Mouse (Mus musculus) left cerebral cortex, postnatal 10 days (tissue): ENCODE measurements around the gene Btbd3. TPM values are rescaled to one million over a fixed set of nuclear protein-coding genes. Genes with fewer than 3 reads are reported as not detected.

Experiments used
- DNase-seq, 2 experiments: peaks; one replicate each; pipeline ENCODE4 v3.0.0; 2021 to 2022; ENCODE audit warnings: low spot score in 2 of 2, mixed read lengths in 1 of 2; ENCODE audit errors: extremely low spot score in 1 of 2
- intact Hi-C: fragments of 180-260 bp; cut with DNase I; formaldehyde crosslinking; loops from one replicate; pipeline ENCODE4 v1.15.1; 2025
- total RNA-seq, 2 experiments: library from RNA; stranded (reverse); gene quantifications; 2 replicates each; pipeline ENCODE4 v1.2.3; 2021

Gene Btbd3
- 10 to 100 TPM; 76.2 to 82.9 TPM for total RNA-seq

GRCm38 (mm10) chr2:138256411-138256810 is at the start of gene Btbd3:
Gene Btbd3, plus strand, starts transcription at chr2:138256565.
- intact Hi-C loops = no loop called here
- peak; percentile 87 to 96 for DNase-seq

GRCm38 (mm10) chr2:138215561-138215960 is 40.8 kb upstream of the Btbd3 start:
- peak in 1 of 2 experiments; percentile 79 for DNase-seq
- intact Hi-C loops = no loop called here

GRCm38 (mm10) chr2:138220269-138220668 is 36.1 kb upstream of the Btbd3 start:
- intact Hi-C loops = no loop called here
- DNase-seq = peak; percentile 12 to 19

GRCm38 (mm10) chr2:138232247-138232646 is 24.1 kb upstream of the Btbd3 start:
- intact Hi-C loops = no loop called here
- no peak for DNase-seq

DNA sequence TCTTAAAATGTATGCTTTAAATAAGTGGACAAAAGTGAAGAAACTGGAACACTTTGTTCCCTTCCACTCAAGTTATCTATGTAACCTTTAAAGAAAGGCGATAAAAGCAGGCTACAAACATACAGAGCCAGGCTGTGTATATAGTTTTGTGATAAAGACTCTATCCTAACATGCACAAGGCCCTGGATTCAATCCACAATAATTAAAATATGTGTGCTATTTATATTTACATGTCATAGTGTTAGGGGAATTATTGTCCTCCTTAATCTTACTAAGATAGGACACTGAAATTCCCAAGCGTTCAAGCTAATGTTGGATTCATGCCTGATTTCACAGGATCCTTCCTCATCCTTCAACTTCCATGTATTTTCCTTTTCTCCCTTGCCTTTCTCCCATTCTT is 20.2 kb upstream of the Btbd3 start:
- intact Hi-C loops = no loop called here
- DNase-seq = no peak

DNA sequence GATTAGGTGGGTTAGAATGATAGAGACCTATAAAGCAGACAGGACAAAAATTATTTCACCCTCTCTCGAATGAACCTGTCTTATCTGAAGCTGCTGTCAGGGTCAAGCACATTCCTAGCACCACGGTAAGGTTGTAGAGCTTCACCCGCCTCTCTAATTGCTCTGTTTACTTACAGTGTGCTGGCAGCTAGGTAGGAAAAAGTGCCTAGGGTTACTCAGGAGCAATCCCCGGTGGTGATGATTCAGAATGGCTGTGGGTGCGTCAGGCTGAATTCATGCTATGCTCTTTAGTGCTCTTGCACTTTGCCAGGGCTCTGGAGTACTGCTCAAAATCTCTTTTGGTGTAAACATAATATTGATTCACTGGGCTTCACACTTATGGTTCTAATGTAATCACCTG is 13.9 kb upstream of the Btbd3 start:
- no peak for DNase-seq
- intact Hi-C loops = no loop called here

- intact Hi-C loops = no loop called here
- DNase-seq = peak; percentile 44 to 82
Observed at GRCm38 (mm10) chr2:138245631-138246289, 10.6 kb upstream of the Btbd3 start.

DNA sequence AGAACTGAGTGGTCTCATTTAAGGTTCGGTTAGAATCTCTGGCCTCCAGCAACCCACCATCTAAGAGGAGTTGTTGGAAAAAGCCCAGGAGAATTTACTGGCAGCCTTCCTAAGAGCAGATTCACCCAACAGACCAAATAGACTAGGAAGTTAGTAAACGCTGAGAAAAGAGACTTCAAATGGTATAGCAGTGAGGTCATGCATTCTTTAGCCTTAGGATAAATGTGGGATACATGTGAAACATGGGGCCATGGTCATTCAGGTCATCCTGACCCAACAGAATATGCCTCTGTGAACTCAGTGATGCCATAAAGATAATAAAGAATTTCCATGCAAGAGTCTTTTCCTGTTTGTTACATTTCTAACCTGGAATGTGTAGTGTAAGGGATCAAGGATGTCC is 8.4 kb upstream of the Btbd3 start:
- no peak for DNase-seq
- intact Hi-C loops = no loop called here

GRCm38 (mm10) chr2:138256851-138257471 is 596 bp downstream of the Btbd3 start:
- peak in 1 of 2 experiments; percentile 63 for DNase-seq
- intact Hi-C loops = no loop called here

DNA sequence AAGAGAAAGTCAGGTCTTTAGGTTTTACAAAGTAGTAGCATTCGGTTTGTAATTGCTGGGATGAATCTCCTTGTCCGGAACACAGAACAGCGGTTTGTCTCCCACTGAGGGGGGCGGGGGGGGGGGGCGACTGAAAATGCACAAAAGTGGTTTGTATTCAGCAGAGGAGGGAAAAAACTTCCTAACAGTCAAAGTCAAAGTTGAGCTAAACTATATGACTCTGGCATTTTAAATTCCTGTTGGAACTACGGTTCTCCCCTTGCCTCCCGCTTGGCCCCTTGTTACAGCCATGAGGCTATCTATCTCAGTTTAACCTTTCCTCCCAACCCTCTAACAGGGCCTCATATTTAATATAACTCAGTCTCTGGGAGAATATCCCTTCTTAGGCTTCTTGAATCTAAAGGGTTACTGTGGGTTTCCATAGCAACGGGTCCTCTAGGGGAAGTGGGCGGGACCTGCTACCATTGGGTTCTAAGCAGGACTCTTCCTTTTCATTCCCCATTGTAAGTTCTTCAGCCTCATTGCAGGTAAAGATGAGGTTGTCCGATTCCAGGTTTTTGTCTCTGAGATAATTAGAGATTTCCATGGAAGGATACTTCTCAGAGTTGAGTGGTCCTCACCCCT is 1.4 kb downstream of the Btbd3 start:
- DNase-seq = peak; percentile 58 to 63
- intact Hi-C loops = no loop called here

DNA sequence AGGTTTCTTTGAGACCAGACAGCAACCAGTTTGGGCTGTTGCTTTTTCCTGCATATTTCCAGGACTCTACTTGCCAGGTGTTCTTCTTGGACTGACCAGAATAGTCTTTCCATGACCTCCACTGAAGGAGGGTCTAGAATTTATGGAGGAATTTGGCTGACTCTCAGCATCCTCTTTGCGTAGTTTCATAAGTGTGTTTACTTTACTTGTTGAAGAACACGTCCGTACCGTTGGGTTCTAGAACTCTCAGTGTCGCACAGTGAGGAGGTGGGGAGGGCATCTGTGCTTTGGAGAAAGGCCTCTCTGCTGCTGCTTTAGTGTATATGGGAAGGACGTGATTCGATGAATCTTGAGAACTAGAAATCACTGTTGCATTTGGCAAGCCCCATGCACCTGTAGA is 4.8 kb downstream of the Btbd3 start:
- DNase-seq = no peak
- intact Hi-C loops = no loop called here

DNA sequence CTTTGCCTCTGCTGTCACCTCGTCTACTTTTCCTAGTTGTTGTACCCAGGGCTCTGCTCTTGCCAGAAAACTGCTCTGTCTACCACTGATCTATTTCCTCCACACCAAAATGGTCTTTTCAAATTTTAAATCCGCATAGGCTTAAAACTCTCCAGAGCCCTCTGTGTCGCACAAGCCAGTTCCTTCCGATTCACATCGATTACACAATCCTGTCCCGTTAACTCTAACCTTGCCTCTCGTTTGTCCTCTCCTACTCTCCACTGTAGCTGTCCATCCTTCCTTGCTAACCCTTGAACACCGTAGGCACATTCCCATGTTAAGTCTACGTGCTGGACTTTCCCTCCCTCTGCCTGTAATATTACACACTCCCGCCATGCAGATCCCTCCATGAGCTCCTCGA is 6.5 kb downstream of the Btbd3 start:
- no peak for DNase-seq
- intact Hi-C loops = no loop called here

- peak in 1 of 2 experiments; percentile 62 for DNase-seq
- intact Hi-C loops = no loop called here
Observed at GRCm38 (mm10) chr2:138265356-138266005, 9.1 kb downstream of the Btbd3 start.

DNA sequence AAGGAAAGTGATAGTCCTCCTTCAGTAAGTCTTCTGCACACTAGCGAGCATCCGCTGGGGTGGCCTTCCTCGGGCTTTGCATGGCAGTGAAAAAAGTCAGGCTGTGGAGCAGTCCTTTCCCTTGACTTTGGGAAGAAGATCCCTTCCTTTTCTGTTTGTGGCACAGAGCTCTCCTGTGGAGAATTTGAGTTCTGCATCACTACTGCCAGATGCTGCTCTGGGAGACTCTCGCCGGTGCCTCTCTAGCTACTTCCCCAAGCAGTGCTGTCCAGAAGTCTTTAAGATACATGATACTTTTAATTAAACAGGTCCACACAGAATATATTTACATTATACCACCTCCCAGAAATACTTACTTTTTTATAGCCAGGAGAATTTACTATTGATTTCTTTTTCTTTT is 10.3 kb downstream of the Btbd3 start:
- intact Hi-C loops = no loop called here
- DNase-seq = no peak

- DNase-seq = no peak
- intact Hi-C loops = no loop called here
Observed at GRCm38 (mm10) chr2:138267852-138268513, 11.6 kb downstream of the Btbd3 start.

DNA sequence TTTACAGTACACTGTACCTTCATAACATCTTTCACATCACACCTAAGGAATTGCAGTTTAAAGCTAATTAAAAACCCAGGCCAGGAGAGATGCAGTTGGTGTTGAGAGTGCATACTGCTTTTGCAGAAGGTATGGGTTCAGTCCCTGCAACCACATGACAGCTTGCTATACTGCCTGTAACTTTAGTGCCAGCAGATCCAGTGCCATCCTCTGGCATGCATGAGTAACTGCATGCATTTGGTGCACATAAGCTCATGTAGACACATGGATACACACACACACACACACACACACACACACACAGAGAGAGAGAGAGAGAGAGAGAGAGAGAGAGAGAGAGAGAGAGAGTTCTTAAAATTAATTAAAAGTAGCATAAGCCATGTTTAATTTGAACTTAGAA is 13.0 kb downstream of the Btbd3 start:
- DNase-seq = no peak
- intact Hi-C loops = no loop called here

DNA sequence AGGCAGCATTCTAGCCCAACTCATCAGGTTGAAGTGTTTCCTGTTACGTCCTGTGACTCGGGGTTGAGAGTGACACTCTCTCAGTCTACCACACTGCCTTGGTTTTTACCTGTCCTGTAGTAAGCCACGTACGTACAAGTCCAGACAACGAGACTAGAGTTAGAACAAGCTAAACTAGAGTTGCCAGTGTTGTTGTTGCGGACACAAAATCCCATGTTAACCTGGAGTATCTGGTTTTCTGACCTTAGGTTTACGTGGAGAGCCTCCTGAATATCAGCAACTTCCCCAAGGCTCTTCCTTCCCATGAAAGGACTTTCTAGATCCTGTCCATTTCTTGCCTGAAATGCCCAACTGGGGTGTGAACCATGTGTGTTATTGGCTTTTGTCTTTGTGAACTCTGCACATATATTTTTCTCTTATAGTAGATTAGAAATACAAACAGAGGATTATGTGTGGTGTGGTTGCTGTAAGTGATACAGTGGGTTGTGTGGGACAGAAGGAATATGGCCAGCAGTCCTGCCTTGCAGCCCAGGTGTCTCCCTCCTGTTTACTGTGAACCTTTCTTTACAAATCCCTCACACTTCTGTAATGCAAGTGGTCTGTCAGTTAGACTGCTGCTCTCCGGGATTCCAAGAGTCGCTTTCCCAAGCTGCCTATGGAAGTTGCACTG is 17.2 kb downstream of the Btbd3 start:
- intact Hi-C loops = no loop called here
- DNase-seq = no peak

- intact Hi-C loops = no loop called here
- no peak for DNase-seq
Observed at GRCm38 (mm10) chr2:138274086-138274485, 17.7 kb downstream of the Btbd3 start.
